Mouse (Mus musculus) brain, adult 10 weeks (tissue): ENCODE data around the gene Btbd35f16. TPM values are rescaled to one million over a fixed set of nuclear protein-coding genes. Genes with fewer than 3 reads are reported as not detected.

Experiments
- polyA plus RNA-seq: library from polyadenylated mRNA; stranded (reverse); fragments of 350-450 nt; fragmentation: Illumina TruSeq; extraction: RNeasy Lipid Tissue Mini Kit (QIAGEN cat#74804); gene quantifications from one replicate; pipeline ENCODE4 v1.2.3, GENCODE M21; 2015; ENCODE audit warnings: low read depth, low replicate concordance

Gene Btbd35f16
- not detected for polyA plus RNA-seq

GRCm38 (mm10) chrX:3956902-3957301 is at the start of gene Btbd35f16:
Gene Btbd35f16 (minus strand): TSS chrX:3957002.

Other genes with a start within 250 kb of the Btbd35f16 start
- gene Btbd35f10, start 204.1 kb downstream of the Btbd35f16 start, polyA plus RNA-seq: not detected
- gene Btbd35f3, start 80.7 kb upstream of the Btbd35f16 start, polyA plus RNA-seq: not detected
- not detected for gene Btbd35f28, start 239.6 kb upstream of the Btbd35f16 start, polyA plus RNA-seq